Mouse (Mus musculus) hindbrain, postnatal 0 days (tissue): ENCODE results near the gene Lat2. TPM values are rescaled to one million over a fixed set of nuclear protein-coding genes. Genes with fewer than 3 reads are reported as not detected.

ENCODE experiments used
- ATAC-seq: fragments of 200-750 bp; cut with Nextera tagmentation; 2 replicates; pipeline ENCODE4 v1.8.0; 2017; ENCODE audit warnings: mild to moderate bottlenecking, moderate TSS enrichment, moderate library complexity
- DNase-seq: peaks from one replicate; pipeline ENCODE4 v3.0.0-alpha.2; 2015; ENCODE audit warnings: low spot score
- H3K27ac ChIP-seq: fragments of 300-500 bp; sonication (generic); 2 replicates; pipeline ENCODE4 v1.5.1; 2014; ENCODE audit warnings: mild to moderate bottlenecking
- H3K27me3 ChIP-seq: fragments of 300-500 bp; sonication (generic); 2 replicates; pipeline ENCODE4 v1.6.1; 2014; ENCODE audit warnings: low read length, mixed read lengths; ENCODE audit not compliant: insufficient read depth
- H3K36me3 ChIP-seq: fragments of 300-500 bp; sonication (generic); 2 replicates; pipeline ENCODE4 v1.6.1; 2014; ENCODE audit warnings: low read length, mixed read lengths; ENCODE audit not compliant: insufficient read depth
- H3K4me1 ChIP-seq: fragments of 300-500 bp; sonication (generic); 2 replicates; pipeline ENCODE4 v1.6.1; 2014; ENCODE audit warnings: antibody characterized with exemption, low read length, mixed read lengths; ENCODE audit not compliant: insufficient read depth
- H3K4me2 ChIP-seq: fragments of 300-500 bp; sonication (generic); 2 replicates; pipeline ENCODE4 v1.6.1; 2014; ENCODE audit warnings: low read depth, mild to moderate bottlenecking, low read length, moderate library complexity, mixed read lengths
- H3K4me3 ChIP-seq: fragments of 300-500 bp; sonication (generic); 2 replicates; pipeline ENCODE4 v1.5.1; 2014; ENCODE audit warnings: low read length
- H3K9ac ChIP-seq: fragments of 300-500 bp; sonication (generic); replicated peaks from 2 replicates; pipeline ENCODE4 v1.6.1; 2014; ENCODE audit warnings: mild to moderate bottlenecking, low read length, moderate library complexity, mixed read lengths
- H3K9me3 ChIP-seq: fragments of 300-500 bp; sonication (generic); 2 replicates; pipeline ENCODE4 v1.6.1; 2016; ENCODE audit warnings: low read length, mixed read lengths
- CTCF ChIP-seq: IDR thresholded peaks from 2 replicates; pipeline ENCODE4 v1.5.1; 2016; ENCODE audit warnings: antibody characterized with exemption, control low read depth, low read depth
- WGBS: fragments of 180-500 bp; shearing (Covaris S2); extraction: QIAGEN DNeasy Blood & Tissue Kit; methylation state at CpG from one replicate; pipeline ENCODE4 v1.1.7; 2014; 5-methylcytosine and 5-hydroxymethylcytosine counted together
- polyA plus RNA-seq: library from polyadenylated mRNA; unstranded; fragments of >200 nt; fragmentation: Nextera tagmentation; extraction: Ambion mirVana; gene quantifications from 2 replicates; pipeline ENCODE4 v1.2.1, GENCODE M21; 2015
- total RNA-seq: library from RNA; depleted of rRNA; stranded (reverse); fragments of >200 nt; gene quantifications from 2 replicates; pipeline ENCODE4 v1.2.3, GENCODE M21; 2014

Lat2 gene
- total and polyA plus RNA-seq, 2 experiments from 2014 or later = 2.8 to 4.8 TPM

- Histone ChIP-seq H3K36me3 (0 out of 2 replicates have a peak, but pooled peaks cover under 1% of the 10 kb centered on the region), H3K9me3 (no peaks in the 10 kb centered on the region), H3K27me3 (no peaks in the 10 kb centered on the region), H3K27ac (no peak overlapping the region), H3K4me3 (no peak overlapping the region), H3K4me1 (peaks cover 2% of the 10 kb centered on the region; the same call in 1 of the 2 replicates), H3K9ac (no peak overlapping the region), H3K4me2 (no peak overlapping the region)
- DNase-seq (no peak), ATAC-seq (no peak)
- no peak for TF ChIP-seq CTCF
- 42% methylated on average over 2 of the region's 2 CpGs for WGBS
These were observed 18.0 kb upstream of the Lat2 start for GRCm38 (mm10) chr5:134632841-134633240.

- H3K4me3 ChIP-seq = no peak overlapping the region
- H3K27me3 ChIP-seq = no peaks in the 10 kb centered on the region
- no peaks in the 10 kb centered on the region for H3K4me1 ChIP-seq
- H3K4me2 ChIP-seq = no peak overlapping the region
- DNase-seq (no peak), ATAC-seq (no peak)
- no peak overlapping the region for H3K27ac ChIP-seq
- no peak for TF ChIP-seq CTCF
- no peaks in the 10 kb centered on the region for H3K9me3 ChIP-seq
- H3K36me3 ChIP-seq = peaks cover 17% of the 10 kb centered on the region
- H3K9ac ChIP-seq = no peak overlapping the region
These were observed 16.0 kb upstream of the Lat2 start for GRCm38 (mm10) chr5:134630835-134631234.

- H3K36me3 ChIP-seq = peaks cover 31% of the 10 kb centered on the region
- no peaks in the 10 kb centered on the region for H3K4me1 ChIP-seq
- no peaks in the 10 kb centered on the region for H3K9me3 ChIP-seq
- ATAC-seq (no peak), DNase-seq (no peak)
- H3K9ac ChIP-seq = no peak overlapping the region
- H3K4me3 ChIP-seq = no peak overlapping the region
- TF ChIP-seq CTCF = no peak
- no peak overlapping the region for H3K4me2 ChIP-seq
- no peak overlapping the region for H3K27ac ChIP-seq
- no peaks in the 10 kb centered on the region for H3K27me3 ChIP-seq
- WGBS = 80% methylated on average over 4 of the region's 4 CpGs
These were observed 14.7 kb upstream of the Lat2 start for GRCm38 (mm10) chr5:134629508-134629907.

- no peak for TF ChIP-seq CTCF
- Histone ChIP-seq H3K9me3 (no peaks in the 10 kb centered on the region), H3K27ac (no peak overlapping the region), H3K4me3 (no peak overlapping the region), H3K27me3 (no peaks in the 10 kb centered on the region), H3K4me2 (no peak overlapping the region), H3K9ac (no peak overlapping the region), H3K4me1 (no peaks in the 10 kb centered on the region), H3K36me3 (peaks cover 77% of the 10 kb centered on the region)
- 30% methylated on average over 2 of the region's 2 CpGs for WGBS
- peak; percentile 80 for DNase-seq
- ATAC-seq = no peak
These were observed 7.2 kb upstream of the Lat2 start for GRCm38 (mm10) chr5:134622069-134622468.

GRCm38 (mm10) chr5:134621099-134621640 lies 6.3 kb upstream of the Lat2 start:
- ATAC-seq = no peak
- H3K36me3 ChIP-seq = peaks cover 69% of the 10 kb centered on the region

GRCm38 (mm10) chr5:134620457-134620856 lies 5.6 kb upstream of the Lat2 start:
- no peak for ATAC-seq
- TF ChIP-seq CTCF = no peak
- H3K9ac ChIP-seq = no peak overlapping the region
- no peak overlapping the region for H3K4me3 ChIP-seq
- no peaks in the 10 kb centered on the region for H3K27me3 ChIP-seq
- H3K36me3 ChIP-seq = peaks cover 62% of the 10 kb centered on the region
- DNase-seq = no peak
- WGBS = 95% methylated on average over 9 of the region's 9 CpGs
- no peaks in the 10 kb centered on the region for H3K4me1 ChIP-seq
- H3K4me2 ChIP-seq = no peak overlapping the region
- H3K27ac ChIP-seq = no peak overlapping the region
- H3K9me3 ChIP-seq = no peaks in the 10 kb centered on the region

More at GRCm38 (mm10) chr5:134621099-134621640, 6.3 kb upstream of the Lat2 start:
- Histone ChIP-seq H3K4me1 (no peaks in the 10 kb centered on the region), H3K27ac (no peak overlapping the region), H3K9me3 (no peaks in the 10 kb centered on the region), H3K27me3 (no peaks in the 10 kb centered on the region), H3K9ac (no peak overlapping the region), H3K4me2 (no peak overlapping the region), H3K4me3 (no peak overlapping the region)
- DNase-seq = no peak
- 91% methylated on average over 16 of the region's 16 CpGs for WGBS
- no peak for TF ChIP-seq CTCF

GRCm38 (mm10) chr5:134617071-134617470 lies 2.2 kb upstream of the Lat2 start:
- H3K27ac ChIP-seq = no peak overlapping the region
- H3K36me3 ChIP-seq = peaks cover 30% of the 10 kb centered on the region
- H3K9ac ChIP-seq = no peak overlapping the region
- DNase-seq = peak; percentile 18
- ATAC-seq = no peak
- no peak overlapping the region for H3K4me3 ChIP-seq
- 55% methylated on average over 3 of the region's 3 CpGs for WGBS
- H3K27me3 ChIP-seq = no peaks in the 10 kb centered on the region
- H3K4me1 ChIP-seq = no peaks in the 10 kb centered on the region
- H3K4me2 ChIP-seq = no peak overlapping the region
- peak; percentile 83 for TF ChIP-seq CTCF
- H3K9me3 ChIP-seq = no peaks in the 10 kb centered on the region
